Mouse (Mus musculus) bone marrow, adult 2 months (tissue): ENCODE data around the gene Diras2. TPM values are rescaled to one million over a fixed set of nuclear protein-coding genes. Genes with fewer than 3 reads are reported as not detected.
A peak's percentile ranks its signal among the peaks of the same experiment; 100 is the strongest.

ENCODE experiments used
- H3K27ac ChIP-seq: fragments of 200-500 bp; 2 replicates; pipeline ENCODE4 v1.5.1; 2012; ENCODE audit warnings: low read depth, mild to moderate bottlenecking, control low read depth, inconsistent platforms, low read length; ENCODE audit not compliant: control insufficient read depth, poor library complexity, insufficient read depth
- H3K4me1 ChIP-seq: fragments of 200-500 bp; 2 replicates; pipeline ENCODE4 v1.6.1; 2011; ENCODE audit warnings: low read length; ENCODE audit not compliant: control insufficient read depth, insufficient read depth
- H3K4me3 ChIP-seq: fragments of 200-500 bp; replicated peaks from 2 replicates; pipeline ENCODE3; 2011; ENCODE audit warnings: mild to moderate bottlenecking, low read depth, low read length, control low read depth; ENCODE audit not compliant: control insufficient read depth
- CTCF ChIP-seq: fragments of 200-500 bp; IDR thresholded peaks from 2 replicates; pipeline ENCODE4 v1.5.1; 2011; ENCODE audit warnings: low read length, control low read depth; ENCODE audit not compliant: control insufficient read depth, insufficient read depth
- POLR2A ChIP-seq: fragments of 200-500 bp; IDR thresholded peaks from 2 replicates; pipeline ENCODE4 v1.6.1; 2011; ENCODE audit warnings: low read depth, mild to moderate bottlenecking, control low read depth, low read length, borderline replicate concordance; ENCODE audit not compliant: control insufficient read depth
- WGBS: fragments of 180-500 bp; shearing (Covaris S2); methylation state at CpG from one replicate; pipeline ENCODE4 v1.1.7; 2018; 5-methylcytosine and 5-hydroxymethylcytosine counted together
- polyA plus RNA-seq: library from polyadenylated mRNA; stranded (reverse); fragments of >200 nt; gene quantifications from 2 replicates; pipeline ENCODE4 v1.2.4, GENCODE M21; 2011; ENCODE audit warnings: low replicate concordance; ENCODE audit not compliant: missing spikeins, insufficient read depth, insufficient read length

Gene Diras2
- polyA plus RNA-seq, 1 experiment, result 5.9 TPM

DNA sequence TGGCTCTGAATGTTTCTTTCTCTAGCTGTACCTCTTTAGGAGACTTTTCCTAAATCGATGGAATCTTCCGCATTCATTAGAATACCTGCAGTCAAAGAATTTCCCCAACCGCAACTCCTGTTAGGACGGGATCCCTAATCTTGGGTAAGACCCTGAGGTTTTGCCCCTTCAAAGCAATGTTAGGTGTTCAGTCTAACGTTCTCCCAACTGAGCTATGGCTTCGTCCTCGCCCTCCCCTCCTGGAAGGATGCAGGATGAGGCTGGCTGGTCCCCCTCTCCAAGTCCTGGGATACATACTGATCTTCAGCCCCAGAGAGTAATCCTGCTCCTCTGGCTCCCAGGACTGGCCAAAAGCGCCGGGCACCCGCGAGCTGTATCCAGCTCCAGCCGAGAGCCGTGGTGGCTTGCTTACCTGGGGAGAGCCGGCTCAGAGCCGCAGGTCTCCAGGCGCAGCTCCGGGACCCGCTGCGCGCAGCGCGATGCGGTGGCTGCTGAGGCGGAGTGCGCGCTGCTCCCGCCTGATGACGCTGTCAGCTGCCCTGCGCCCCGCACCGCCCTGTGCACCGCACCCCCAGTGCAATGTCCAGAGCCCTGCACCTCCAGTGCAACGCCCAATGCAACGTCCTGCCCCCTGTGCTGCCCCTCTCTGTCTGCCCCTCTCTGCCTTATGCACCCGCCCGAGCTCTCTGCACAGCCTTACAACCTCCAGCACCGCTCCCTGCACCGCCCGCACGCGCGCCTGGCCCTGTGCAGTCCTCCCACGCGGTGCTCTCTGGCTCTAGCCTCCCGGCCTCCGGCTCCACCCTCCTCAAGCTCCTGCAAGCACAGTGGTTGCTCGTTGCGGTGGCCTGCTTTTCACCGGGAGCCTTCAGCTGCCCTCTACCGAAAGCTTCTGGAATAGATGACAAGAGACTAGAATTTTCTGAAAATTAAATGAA, 802 bp downstream of the Diras2 start:
- Histone ChIP-seq H3K4me3 (peak overlapping the region; percentile 19), H3K4me1 (no peaks in the 10 kb centered on the region; the same call in 1 of the 2 replicates), H3K27ac (no peak overlapping the region)
- TF ChIP-seq CTCF (peak; percentile 38; the same call in 1 of the 2 replicates), POLR2A (no peak; the same call in 1 of the 2 replicates)
- 10% methylated on average over 50 of the region's 50 CpGs for WGBS

GRCm38 (mm10) chr13:52529188-52529972, 1.7 kb downstream of the Diras2 start:
- Histone ChIP-seq H3K27ac (no peak overlapping the region), H3K4me3 (no peak overlapping the region), H3K4me1 (no peaks in the 10 kb centered on the region; the same call in 1 of the 2 replicates)
- WGBS, result 77% methylated on average over 13 of the region's 13 CpGs
- TF ChIP-seq CTCF (no peak), POLR2A (no peak)

DNA sequence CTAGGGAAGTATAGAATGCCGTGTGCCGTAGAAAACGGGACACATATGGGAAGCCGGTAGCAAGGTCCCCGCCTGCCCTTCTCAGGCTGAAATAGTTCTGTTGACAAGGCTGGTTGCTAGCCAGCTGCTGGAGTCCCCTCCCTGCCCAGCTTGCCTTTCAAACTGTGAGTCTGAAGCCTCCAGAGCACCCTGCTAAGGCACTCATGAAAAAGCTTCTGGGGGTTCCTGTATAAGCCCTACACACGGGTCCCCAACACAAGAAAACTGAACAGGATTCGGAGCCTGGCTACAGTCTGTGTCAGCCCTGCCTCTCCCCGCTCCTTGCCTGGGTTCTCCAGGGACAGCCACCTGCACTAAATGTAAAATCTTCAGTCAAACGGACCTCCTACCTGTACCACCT, 2.3 kb downstream of the Diras2 start:
- no peak overlapping the region for H3K27ac ChIP-seq
- no peak overlapping the region for H3K4me3 ChIP-seq
- 76% methylated on average over 9 of the region's 9 CpGs for WGBS
- TF ChIP-seq CTCF, result no peak
- TF ChIP-seq POLR2A, result no peak
- no peaks in the 10 kb centered on the region; the same call in 1 of the 2 replicates for H3K4me1 ChIP-seq

GRCm38 (mm10) chr13:52528281-52528680, 2.8 kb downstream of the Diras2 start:
- H3K27ac ChIP-seq, result no peak overlapping the region
- TF ChIP-seq POLR2A (no peak), CTCF (no peak)
- WGBS, result 66% methylated on average over 8 of the region's 8 CpGs
- no peak overlapping the region for H3K4me3 ChIP-seq
- H3K4me1 ChIP-seq, result no peaks in the 10 kb centered on the region; the same call in 1 of the 2 replicates

DNA sequence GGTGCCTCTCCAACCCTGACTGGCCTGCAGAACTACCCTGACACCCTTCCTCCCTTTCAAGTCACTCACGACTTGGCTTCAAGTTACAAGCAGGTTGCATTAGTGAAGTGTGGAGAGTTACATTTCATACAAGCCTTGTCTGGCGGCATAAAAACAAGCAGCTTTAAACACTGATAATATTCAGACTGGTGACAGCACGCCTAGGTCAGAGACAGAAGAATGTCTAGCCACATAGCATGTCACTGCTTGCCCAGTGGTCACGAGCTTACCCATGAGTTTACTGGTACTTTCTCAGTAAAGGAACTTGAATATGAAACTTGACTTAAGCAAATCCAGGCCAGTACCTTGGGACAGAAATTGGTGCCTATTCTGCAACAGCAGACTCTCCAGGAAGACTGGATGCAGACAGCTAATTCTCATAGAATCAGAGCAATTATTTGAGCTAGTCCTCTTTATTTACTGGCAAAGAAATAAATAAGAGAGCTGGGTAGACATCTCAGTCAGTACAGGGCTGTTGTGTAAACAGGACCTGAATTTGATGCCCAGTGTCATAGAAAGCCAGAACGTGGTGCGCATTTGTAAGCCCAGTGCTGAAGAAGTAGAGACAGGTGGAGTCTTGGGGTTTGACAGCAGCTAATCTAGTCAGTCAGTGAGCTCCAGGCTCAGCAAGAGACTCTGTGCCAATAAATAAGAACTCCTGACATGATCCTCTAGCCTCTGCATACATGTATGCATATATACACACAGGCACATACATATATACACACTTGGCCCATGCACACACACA, 4.6 kb downstream of the Diras2 start:
- no peak overlapping the region for H3K27ac ChIP-seq
- no peaks in the 10 kb centered on the region; the same call in 1 of the 2 replicates for H3K4me1 ChIP-seq
- TF ChIP-seq CTCF, result no peak
- no peak for TF ChIP-seq POLR2A
- 80% methylated on average over 6 of the region's 6 CpGs for WGBS
- H3K4me3 ChIP-seq, result no peak overlapping the region

- 81% methylated on average over 11 of the region's 11 CpGs for WGBS
- TF ChIP-seq POLR2A (no peak), CTCF (no peak)
- H3K4me3 ChIP-seq, result no peak overlapping the region
- H3K4me1 ChIP-seq, result no peaks in the 10 kb centered on the region
- no peak overlapping the region for H3K27ac ChIP-seq
Observed at GRCm38 (mm10) chr13:52524313-52524712, 6.8 kb downstream of the Diras2 start.

- TF ChIP-seq CTCF, result no peak
- TF ChIP-seq POLR2A, result no peak
Observed at GRCm38 (mm10) chr13:52521176-52521575, 9.9 kb downstream of the Diras2 start.

GRCm38 (mm10) chr13:52519425-52519824, 11.7 kb downstream of the Diras2 start:
- no peaks in the 10 kb centered on the region for H3K4me1 ChIP-seq
- TF ChIP-seq POLR2A (no peak), CTCF (no peak)
- no peak overlapping the region for H3K4me3 ChIP-seq
- 90% methylated on average over 5 of the region's 5 CpGs for WGBS
- H3K27ac ChIP-seq, result no peak overlapping the region

More at GRCm38 (mm10) chr13:52521176-52521575, 9.9 kb downstream of the Diras2 start:
- no peaks in the 10 kb centered on the region for H3K4me1 ChIP-seq
- WGBS, result 87% methylated on average over 6 of the region's 6 CpGs
- H3K27ac ChIP-seq, result no peak overlapping the region
- no peak overlapping the region for H3K4me3 ChIP-seq
